Mouse (Mus musculus) erythroblast, adult 5-6 weeks (primary cell): ENCODE measurements around the gene Grik4. TPM values are rescaled to one million over a fixed set of nuclear protein-coding genes. Genes with fewer than 3 reads are reported as not detected.

Experiments used
- ATAC-seq: replicated peaks from 2 replicates; pipeline ENCODE4 v1.8.0; 2016; ENCODE audit warnings: moderate number of reproducible peaks, mild to moderate bottlenecking, moderate TSS enrichment, inconsistent platforms; ENCODE audit not compliant: poor library complexity, low FRiP score, severe bottlenecking
- total RNA-seq, 2 experiments: library from RNA; stranded (forward) in 1 of 2; stranded (reverse) in 1 of 2; fragments of 150-400 nt in 1 of 2; fragments of 200-764, 138-1000 nt in 1 of 2; gene quantifications; 2 replicates each; pipeline versions ENCODE4 v1.2.3 to v1.2.4; 2015 to 2017; ENCODE audit warnings: low replicate concordance in 2 of 2

The Grik4 gene
- total RNA-seq, 2 experiments from 2014 or later: not detected

DNA sequence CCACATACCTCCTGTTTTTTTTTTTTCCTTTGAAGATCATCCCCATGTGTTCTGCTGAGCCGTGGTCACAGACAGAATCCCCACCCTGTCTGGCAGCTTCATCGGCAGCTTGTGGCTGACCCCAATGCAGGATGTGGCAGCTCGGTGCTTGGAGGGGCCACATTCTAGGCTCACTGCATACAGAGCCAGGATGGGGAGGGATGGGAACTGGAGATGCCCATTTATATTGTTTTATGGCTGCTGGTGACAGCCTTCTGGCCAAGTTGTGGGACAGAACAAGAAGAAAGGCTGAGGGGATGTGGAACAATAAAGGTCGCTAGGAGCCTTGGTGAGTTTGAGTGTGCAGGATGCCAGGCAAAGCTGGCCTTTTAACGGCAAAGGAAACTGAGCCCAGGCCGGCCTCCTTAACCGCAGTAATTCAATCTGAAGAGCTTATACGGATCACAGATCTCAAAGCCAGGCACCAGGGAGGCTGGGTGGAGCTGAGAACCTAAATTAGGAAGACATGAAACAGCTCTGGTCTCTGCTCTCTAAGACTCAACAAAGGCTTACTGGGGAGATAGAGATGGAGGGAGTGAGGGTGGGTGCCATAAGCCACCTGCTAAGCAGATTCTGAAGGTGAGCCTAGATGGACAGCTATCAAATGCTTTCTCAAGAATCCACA lies 241.0 kb downstream of the Grik4 start:
- ATAC-seq: no peak

DNA sequence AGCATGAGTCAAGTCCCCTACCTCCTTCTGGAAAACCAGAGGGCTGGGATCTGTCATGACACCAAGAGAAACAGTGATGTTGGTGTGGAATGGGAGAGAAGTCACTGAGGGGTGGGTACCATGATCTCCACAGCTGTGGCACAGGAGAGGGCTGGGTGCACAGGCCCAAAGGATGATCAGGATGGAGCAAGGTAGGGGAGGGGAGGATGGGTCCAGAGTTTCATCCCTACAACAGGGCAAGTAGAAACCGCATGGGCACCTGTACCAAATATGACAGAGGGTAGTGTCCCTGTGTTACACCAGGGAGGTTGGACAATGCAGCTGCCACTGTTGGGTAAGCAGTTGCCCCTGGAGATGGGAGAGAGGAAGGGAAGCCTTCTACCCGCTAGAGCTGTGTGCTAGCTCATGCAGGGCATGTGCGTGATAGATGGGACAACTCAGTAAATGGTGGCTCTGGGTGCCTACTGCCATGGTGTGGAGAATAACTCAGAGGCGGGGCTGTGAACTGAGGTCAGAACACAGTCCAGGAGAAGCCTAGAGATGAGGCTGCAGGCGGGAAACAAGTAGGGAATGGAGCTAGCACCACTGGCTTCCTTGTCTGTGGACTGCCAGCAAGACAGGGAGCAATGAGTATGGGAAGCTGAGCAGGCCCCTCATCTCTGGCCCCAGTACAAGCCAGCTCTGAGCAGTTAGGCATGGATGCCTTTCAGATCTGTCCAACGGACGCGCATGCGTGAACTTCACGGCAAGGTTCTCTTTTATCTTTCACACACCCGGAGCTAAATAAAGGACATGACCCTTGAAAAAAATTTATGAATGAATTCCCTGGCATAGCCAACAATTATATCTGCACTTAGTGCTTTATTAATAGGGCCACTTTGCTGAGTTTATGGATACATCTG lies 241.8 kb downstream of the Grik4 start:
- no peak for ATAC-seq

DNA sequence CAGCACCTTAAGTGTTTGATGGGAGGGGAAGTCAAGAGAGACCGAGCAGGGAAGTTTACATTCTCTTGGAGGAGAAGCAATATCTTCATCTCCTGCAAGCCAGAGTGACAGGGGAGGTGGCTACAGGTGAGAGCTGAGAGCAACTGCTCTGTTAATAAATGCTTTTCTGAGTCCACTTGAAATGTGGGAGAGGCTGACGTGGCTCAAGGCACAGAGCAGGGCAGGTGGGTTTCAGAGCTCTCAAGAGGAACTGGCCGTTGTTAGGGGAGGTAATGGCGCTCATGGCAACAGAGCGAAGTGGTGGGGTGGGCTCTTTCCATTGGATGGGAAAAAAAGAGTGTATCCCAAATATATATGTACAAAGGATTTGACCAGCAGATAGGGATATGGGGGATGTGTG lies 242.6 kb downstream of the Grik4 start:
- no peak for ATAC-seq

DNA sequence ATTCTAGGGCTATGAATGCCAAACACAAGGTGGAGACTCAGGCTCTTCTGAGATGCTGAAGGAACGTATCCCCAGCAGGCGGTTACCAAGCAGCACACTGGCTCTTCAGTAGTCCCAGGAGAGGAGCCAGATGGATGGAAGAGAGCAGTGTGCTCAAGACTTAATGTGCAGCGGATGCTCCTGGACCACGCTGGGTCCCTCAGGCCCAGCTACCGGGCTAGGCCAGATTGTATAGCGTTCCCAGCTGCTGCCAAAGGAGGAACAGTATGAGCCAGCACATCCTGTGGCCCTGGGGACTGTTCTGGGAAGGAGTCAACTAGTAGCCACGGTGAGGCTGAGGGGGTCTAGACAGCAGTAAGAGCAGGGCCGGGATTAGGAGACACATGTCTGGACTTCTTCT lies 251.3 kb downstream of the Grik4 start:
- ATAC-seq: no peak

DNA sequence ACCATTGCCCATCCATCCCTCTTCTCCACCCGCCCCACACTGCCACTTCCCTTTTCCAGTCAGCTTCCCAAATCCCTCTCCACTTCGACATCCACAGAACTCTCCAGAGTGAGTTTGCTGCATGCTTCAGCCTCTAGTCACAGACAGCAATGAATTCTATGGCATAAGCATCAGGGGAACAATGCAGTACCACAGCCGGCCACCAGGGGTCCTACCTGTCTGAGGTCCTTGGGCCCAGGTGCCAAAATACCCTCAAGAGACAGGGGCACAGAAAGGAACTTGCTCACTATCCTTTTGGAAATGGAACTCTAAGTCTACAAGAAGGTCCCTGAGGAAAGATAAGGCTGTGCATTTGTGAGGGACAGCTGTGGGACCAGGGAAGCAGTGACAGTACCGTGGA lies 256.1 kb downstream of the Grik4 start:
- ATAC-seq: peak; percentile 69; the same call in 1 of the 2 replicates

DNA sequence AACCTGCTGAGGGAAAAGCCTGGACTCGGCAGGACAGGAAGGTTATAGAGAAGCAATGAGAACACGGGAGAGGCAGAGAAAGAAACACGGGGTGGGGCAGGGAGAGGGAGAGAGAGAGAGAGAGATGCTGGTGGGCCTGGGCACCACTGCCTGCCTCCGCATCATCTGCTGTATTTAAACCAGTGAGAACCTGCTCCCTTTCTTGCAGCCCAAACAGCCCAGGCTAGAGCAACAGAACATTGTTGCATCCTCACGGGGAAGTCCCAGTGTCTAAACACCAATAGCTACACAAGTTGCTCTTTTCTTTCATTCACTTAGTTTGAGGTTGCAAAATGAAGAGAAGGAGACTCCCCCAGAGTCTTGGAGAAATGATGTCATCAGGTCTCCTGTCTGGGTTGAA lies 258.2 kb downstream of the Grik4 start:
- ATAC-seq: no peak

DNA sequence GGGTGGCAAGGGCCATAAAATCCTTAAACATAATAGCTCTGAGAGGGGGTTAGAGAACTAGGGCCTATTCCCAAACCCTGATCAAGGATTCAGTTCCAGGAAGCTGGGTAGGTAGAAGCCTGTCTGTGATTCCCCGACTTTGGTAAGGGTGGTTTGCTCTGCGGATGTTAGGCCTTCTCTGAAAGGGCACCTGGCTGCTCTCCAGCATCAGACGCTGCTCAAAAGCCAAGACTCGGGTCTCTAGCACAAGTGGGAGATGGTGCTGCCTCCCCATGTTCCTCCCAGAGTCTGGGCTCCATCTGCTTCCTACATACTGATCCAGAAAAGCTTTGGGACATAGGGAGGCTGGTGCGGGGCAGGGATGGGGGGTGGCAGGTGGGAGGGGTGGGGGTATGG lies 270.3 kb downstream of the Grik4 start:
- no peak for ATAC-seq

DNA sequence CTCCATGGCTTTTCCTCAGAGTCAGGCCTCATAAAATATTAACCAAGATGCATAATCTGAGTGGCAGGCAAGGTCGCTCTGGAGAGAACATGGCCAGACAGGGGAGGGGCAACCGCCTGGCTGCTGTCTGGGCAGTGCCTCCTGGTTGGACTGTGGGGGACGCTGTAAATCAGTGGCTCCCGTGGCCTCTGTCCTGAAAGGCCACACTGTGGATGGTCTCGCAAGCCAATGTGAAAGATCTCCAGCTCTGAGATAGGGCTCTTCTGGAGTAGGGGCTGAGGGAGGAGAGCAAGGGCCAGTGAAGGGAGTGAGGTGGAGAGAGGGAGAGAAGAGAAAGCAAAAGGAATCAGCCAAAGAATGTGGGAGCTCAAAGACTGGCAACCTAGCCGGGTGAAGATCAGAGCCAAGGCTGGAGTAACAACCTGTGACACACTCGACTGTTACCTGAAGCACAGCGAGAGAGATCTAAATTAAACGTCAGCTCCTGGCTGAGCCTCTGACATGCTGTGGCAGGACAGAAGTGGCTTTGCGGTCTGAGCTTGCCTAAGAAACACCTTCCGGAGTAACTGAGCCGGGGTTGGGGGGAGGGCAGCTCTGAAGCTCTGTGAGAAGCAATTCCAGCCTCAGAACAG lies 270.8 kb downstream of the Grik4 start:
- ATAC-seq: no peak

DNA sequence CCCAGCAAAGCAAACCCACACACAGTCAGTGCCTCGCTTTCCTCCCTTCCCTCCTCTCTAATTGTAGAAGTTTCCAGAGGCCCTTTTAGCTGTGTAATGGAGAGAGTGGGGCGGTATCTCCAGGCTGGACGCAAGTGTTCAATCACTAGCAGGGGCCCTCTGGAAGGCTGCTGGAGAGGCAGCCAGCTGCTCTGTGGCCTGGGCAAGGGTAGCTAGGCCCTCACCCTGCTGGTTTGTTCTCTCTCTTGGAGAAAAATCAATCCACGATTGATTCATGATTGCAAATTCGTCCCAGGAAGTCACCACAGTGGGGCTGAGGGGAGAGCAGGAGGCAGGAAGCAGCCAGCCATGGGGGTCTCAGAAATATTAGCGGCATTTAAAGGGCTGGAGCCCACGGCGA lies 271.3 kb downstream of the Grik4 start:
- ATAC-seq: no peak

DNA sequence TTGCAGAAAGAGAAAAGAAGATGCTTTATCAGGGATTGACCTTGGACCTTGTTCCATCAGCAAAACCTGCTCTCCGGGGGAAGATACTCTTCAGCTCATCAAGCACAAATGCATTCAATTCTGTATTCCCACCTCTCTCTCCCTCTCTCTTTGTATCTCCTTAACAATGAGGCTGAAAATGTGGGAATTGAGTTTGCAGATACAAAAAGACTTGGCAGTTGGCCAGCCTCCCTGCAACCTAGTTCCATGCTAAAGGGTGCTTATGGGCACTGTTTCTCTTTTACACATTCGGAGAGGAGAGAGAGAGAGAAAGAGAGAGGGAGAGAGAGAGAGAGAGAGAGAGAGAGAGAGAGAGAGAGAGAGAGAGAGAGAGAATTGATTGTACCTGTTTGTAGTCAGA lies 273.7 kb downstream of the Grik4 start:
- ATAC-seq: no peak

DNA sequence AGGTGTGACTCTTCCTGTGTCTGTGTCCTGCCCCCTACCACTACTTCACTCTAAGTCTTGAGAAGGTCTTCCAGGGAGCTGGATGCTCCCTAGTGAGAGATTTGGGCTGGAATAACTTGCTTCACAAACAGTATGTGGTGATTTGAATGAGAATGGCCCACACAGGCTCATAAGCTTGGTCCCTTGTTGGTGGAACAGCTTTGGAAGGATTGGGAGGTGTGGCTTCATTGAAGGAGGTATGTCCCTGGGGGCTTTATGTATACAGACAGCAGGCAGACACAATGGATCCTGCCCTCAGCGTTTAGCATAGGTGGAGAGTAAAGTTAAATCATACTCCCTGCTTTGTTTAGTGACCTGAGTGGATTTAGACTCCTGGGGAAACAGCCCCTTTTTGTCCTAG lies 282.8 kb downstream of the Grik4 start:
- no peak for ATAC-seq

DNA sequence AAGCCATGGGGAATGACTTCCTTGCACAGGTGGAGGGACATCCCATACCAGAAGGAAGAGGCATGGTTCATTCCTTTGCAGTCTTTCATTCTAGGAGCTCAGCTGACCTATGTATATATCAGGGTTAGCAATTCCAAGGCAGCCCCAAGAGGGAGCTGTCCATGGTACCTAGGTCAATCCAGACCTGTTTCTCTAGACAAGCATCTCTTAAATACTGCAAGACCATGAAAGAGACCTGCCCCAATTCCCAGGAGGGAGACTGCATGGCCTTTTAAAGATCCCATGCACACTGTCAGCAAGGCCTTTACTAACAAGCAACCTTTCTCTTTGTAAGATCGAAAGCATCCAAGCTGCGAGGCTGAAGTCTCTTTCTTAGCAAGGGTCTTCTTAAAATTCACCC lies 291.5 kb downstream of the Grik4 start:
- ATAC-seq: no peak

DNA sequence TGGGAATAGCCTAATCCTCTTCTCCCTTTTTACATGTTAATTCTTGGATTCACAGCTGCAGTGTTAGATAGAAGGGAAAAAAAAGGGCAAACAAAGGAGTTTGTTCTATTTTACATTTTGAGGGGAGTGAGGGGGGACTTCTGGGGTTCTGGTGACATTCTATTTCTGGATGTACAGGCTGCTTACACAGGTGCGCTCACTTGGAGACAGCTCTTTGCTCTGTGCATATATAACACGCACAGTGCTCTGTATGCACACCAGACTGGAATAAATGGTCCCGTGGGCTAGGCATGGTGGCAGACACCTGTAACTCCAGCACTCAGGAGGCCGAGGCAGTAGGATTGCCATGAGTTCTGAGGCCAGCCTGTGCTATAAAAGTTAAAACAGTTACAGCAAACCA lies 292.0 kb downstream of the Grik4 start:
- ATAC-seq: no peak

DNA sequence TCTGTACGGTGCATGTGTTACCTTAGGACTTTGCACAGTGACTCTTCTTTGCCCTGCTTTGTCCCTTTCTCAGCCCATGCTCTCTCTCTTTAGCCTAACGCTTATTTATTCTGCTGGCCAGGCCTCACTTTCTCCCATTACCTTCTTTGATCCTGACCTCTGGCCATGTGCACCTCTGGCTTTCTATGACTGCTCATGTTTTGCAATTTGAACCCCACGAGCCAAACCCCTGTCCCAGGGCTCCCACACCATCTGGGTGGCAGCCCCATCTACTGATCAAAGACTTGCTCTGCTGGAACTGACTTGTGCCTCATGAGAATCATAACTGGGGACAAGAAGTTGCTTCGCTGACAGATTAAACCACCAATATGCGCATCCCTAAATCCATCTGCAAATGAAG lies 294.4 kb downstream of the Grik4 start:
- no peak for ATAC-seq

DNA sequence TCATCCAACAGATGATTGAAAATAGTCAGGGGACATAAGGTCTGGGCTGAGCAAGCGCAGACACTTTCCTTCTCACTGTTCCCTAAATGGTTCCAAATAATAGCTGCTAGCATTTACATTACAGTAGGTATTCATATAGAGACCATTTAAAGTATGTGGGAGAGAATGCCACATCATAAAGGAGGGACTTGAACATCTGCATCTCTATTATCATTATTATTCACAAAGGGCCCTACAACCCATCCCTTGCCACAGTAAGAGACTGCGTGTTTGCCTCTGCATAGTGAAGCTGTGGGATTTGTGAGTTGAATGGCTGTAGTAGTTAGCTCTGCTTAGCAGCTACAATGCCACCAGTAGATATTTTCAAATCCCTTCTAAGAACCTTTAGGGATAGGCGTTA lies 296.2 kb downstream of the Grik4 start:
- no peak for ATAC-seq

DNA sequence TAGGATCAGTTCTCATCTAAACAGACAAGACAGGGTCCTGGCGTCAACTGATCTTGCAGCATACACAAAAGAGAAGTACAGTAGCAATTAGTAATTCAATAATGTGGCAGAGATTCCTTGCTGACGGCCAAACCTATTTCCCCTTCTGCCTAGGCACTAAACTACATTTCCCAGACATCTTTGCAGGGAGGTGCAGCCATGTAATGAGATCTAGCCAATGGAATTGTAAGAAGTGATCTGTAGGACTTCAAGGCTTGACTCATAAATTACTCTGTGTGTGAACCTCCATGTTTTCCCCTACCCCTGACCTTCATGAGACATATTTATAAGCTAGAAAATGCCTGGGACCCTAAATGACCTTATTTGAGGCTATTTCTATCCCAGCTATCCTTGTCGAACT lies 296.7 kb downstream of the Grik4 start:
- ATAC-seq: no peak

DNA sequence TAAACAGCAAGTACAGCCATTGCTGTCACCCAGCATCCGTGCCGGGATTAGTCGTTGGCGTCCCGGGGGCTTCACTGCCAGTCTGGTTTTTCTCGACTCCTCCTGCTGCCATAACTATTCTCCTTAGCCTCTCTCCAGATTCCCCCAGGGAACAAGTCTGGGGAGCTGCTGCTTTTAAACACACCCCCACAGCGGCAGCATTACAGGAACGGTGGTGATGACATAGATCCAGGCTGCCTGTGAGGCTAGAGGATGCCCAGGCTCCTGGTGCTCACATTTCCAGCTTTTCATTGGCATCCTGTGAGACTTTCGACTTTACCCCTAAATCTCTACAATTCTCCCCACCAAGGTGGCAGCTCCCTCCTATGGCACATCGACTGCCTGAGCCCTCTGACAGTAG lies 297.5 kb downstream of the Grik4 start:
- no peak for ATAC-seq

DNA sequence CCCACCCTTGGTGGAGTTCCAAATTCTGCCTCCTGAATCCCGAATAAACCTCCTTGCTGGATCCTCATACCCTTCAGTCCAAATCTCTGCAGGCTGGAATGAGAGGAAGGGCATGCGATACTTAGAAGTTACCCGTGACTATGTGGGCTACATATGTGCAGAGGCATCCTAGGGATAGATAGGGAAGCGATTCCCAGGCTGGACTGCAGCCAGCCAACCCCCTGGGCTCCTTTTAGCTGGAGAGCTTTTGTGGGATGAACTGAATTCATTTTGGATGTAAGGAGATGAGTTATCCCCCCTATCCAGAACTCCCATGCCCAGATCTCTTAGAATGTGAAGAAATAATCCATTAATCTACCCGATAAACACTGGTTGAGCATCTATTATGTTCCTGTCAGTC lies 299.1 kb downstream of the Grik4 start:
- no peak for ATAC-seq

DNA sequence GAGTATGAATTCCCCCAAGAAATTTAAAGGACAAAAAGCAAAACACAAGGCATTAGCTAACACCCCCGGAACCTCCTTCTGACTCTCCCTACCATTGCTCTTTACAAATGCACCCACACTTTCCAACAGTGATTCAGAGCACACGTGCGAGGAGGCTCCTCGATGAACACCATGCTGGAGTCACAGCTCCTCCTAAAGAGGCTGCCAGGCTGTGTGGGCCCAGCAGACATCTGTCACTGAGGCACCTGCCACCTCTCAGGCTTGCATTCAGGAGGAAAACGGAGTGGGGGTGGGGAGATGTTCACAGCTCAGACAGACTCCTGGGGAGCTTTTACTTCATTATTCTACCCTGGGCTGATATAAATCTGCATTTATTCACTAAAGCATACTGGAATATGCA lies 301.5 kb downstream of the Grik4 start:
- ATAC-seq: no peak

DNA sequence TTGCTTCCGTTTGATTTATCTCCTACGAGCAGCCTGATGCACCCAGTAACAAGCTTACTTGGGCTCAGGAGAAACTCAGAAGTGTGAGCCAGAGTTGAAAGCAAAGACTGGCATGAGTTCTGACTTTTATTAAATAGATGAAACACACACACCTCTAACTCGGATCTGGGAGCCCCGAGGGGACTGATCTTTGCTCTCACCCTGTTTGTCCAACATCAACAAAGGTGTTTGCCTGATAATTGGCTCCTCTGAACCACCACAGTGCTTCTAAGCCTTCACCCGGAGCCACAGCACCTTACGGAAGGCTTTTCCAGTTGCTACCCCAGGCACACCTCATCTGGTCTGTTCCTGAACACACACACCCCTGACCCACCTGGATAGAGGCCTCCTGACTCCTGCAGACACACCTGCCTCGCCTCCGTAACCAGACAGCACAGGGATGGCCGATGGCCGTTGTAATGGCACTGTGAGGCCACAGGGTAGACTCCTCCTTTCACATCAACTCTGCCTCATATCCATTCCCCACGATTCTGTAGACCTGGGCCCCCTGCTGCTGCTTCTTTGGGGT lies 302.7 kb downstream of the Grik4 start:
- no peak for ATAC-seq

DNA sequence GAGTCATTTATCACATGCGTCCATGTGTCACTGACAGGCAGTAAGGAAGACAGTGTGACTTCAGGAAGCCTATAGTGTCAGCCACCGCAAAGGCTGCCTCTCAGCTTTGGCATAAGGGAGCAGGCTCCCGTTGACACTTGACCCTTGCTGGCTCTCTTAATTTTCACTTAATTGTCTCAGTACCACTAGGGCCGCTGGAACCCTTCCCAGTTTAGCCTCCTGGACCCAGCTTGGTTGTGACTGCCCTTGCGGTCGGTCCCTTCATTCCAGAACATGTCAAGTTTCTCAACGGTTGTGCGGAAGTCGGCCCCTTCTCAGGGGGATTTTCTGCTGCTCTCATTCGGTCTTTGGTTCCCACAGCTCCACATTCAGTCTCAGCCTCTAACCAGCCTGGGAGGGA lies 307.8 kb downstream of the Grik4 start:
- no peak for ATAC-seq
